Mouse (Mus musculus): Measurements from ENCODE around the gene Klk6.

- no peak for TF ChIP-seq FLI1 (IDR thresholded peaks at IDR 0.05; ENCODE audit: low read length)
- no peak for TF ChIP-seq GATA1 (IDR thresholded peaks at IDR 0.05; ENCODE audit: borderline replicate concordance, low read length)
These were observed 44.1 kb upstream of the Klk6 start for GRCm38 (mm10) chr7:43780241-43780640.

Measured in megakaryocyte, embryonic 14.5 days (primary cell).